Mouse (Mus musculus) heart, embryonic 11.5 days (tissue): ENCODE results near the gene Sos1. TPM values are rescaled to one million over a fixed set of nuclear protein-coding genes. Genes with fewer than 3 reads are reported as not detected.

Experiments used
- ATAC-seq: fragments of 200-750 bp; cut with Nextera tagmentation; replicated peaks from 2 replicates; pipeline ENCODE4 v1.8.0; 2017; ENCODE audit warnings: moderate library complexity; ENCODE audit not compliant: insufficient number of reproducible peaks, low FRiP score, low TSS enrichment
- H3K27ac ChIP-seq: fragments of 300-500 bp; sonication (generic); 2 replicates; pipeline ENCODE4 v1.5.1; 2014; ENCODE audit warnings: mild to moderate bottlenecking, low read depth, low read length
- H3K27me3 ChIP-seq: fragments of 300-500 bp; sonication (generic); 2 replicates; pipeline ENCODE4 v1.6.1; 2014; ENCODE audit warnings: mild to moderate bottlenecking, low read length, mixed read lengths; ENCODE audit not compliant: control insufficient read depth, insufficient read depth
- H3K36me3 ChIP-seq: fragments of 300-500 bp; sonication (generic); 2 replicates; pipeline ENCODE4 v1.6.1; 2014; ENCODE audit warnings: mild to moderate bottlenecking, low read length, moderate library complexity, mixed read lengths; ENCODE audit not compliant: control insufficient read depth, insufficient read depth
- H3K4me1 ChIP-seq: fragments of 300-500 bp; sonication (generic); 2 replicates; pipeline ENCODE4 v1.6.1; 2014; ENCODE audit warnings: low read length; ENCODE audit not compliant: control insufficient read depth, insufficient read depth
- H3K4me2 ChIP-seq: fragments of 300-500 bp; sonication (generic); 2 replicates; pipeline ENCODE4 v1.6.1; 2014; ENCODE audit warnings: mild to moderate bottlenecking, moderate library complexity
- H3K4me3 ChIP-seq: fragments of 300-500 bp; sonication (generic); 2 replicates; pipeline ENCODE4 v1.5.1; 2014; ENCODE audit warnings: low read depth, low read length
- H3K9ac ChIP-seq: fragments of 300-500 bp; sonication (generic); 2 replicates; pipeline ENCODE4 v1.6.1; 2014; ENCODE audit warnings: mild to moderate bottlenecking, low read depth, low read length, moderate library complexity
- H3K9me3 ChIP-seq: fragments of 300-500 bp; sonication (generic); replicated peaks from 2 replicates; pipeline ENCODE4 v1.6.1; 2016; ENCODE audit warnings: low read length; ENCODE audit not compliant: control insufficient read depth
- WGBS: fragments of 180-500 bp; shearing (Covaris S2); extraction: QIAGEN DNeasy Blood & Tissue Kit; methylation state at CpG from one replicate; pipeline ENCODE4 v1.1.7; 2014; ENCODE audit not compliant: insufficient replicate concordance; 5-methylcytosine and 5-hydroxymethylcytosine counted together
- polyA plus RNA-seq: library from polyadenylated mRNA; unstranded; fragments of >200 nt; fragmentation: Nextera tagmentation; extraction: Ambion mirVana; gene quantifications from 2 replicates; pipeline ENCODE4 v1.2.1, GENCODE M21; 2014

The Sos1 gene
- polyA plus RNA-seq, 1 experiment from 2014 or later = 5.5 TPM

- no peaks in the 10 kb centered on the region for H3K27me3 ChIP-seq
- no peak overlapping the region for H3K4me2 ChIP-seq
- H3K9ac ChIP-seq = no peak overlapping the region
- 0 out of 2 replicates have a peak overlapping the region, but pooled peaks have one; percentile 17 for H3K27ac ChIP-seq
- H3K9me3 ChIP-seq = no peaks in the 10 kb centered on the region
- no peak for ATAC-seq
- peaks cover 7% of the 10 kb centered on the region for H3K4me1 ChIP-seq
- H3K36me3 ChIP-seq = no peaks in the 10 kb centered on the region
- 64% methylated on average over 5 of the region's 5 CpGs for WGBS
- no peak overlapping the region for H3K4me3 ChIP-seq
Observed at GRCm38 (mm10) chr17:80460258-80460657, 20.0 kb downstream of the Sos1 start.

DNA sequence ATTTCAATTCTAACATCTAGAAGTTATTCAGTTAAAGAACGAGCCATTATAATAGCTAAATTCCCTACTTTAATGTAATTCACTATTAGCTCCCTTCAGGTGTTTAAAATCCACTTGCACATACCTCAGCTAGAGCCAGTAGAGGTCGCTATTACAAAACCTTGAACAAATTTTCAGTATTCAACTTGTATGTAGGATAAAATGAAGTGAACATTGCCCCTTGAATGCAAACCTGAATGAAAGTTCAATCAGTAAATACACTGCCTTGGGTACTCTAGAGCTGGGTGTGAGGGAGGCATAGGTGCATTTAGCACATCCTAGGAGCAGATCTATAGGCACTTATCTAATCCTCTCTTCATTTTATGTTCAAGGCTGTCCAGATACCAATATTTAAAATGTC is 24.6 kb downstream of the Sos1 start:
- H3K4me1 ChIP-seq = peaks cover 7% of the 10 kb centered on the region; the same call in 1 of the 2 replicates
- no peak for ATAC-seq
- no peaks in the 10 kb centered on the region for H3K9me3 ChIP-seq
- no peak overlapping the region for H3K4me2 ChIP-seq
- H3K36me3 ChIP-seq = no peaks in the 10 kb centered on the region
- WGBS = 35% methylated on average over 2 of the region's 2 CpGs
- no peak overlapping the region for H3K4me3 ChIP-seq
- no peak overlapping the region for H3K27ac ChIP-seq
- no peaks in the 10 kb centered on the region for H3K27me3 ChIP-seq
- no peak overlapping the region for H3K9ac ChIP-seq

GRCm38 (mm10) chr17:80450426-80451030 is 29.7 kb downstream of the Sos1 start:
- 52% methylated on average over 3 of the region's 3 CpGs for WGBS
- no peaks in the 10 kb centered on the region for H3K9me3 ChIP-seq

GRCm38 (mm10) chr17:80446470-80446869 is 33.8 kb downstream of the Sos1 start:
- Histone ChIP-seq H3K9me3 (no peaks in the 10 kb centered on the region), H3K36me3 (peaks cover 11% of the 10 kb centered on the region; the same call in 1 of the 2 replicates), H3K4me2 (no peak overlapping the region), H3K4me1 (no peaks in the 10 kb centered on the region), H3K9ac (no peak overlapping the region), H3K4me3 (no peak overlapping the region), H3K27ac (no peak overlapping the region), H3K27me3 (no peaks in the 10 kb centered on the region)
- no peak for ATAC-seq
- WGBS = 80% methylated on average over 5 of the region's 5 CpGs

More at GRCm38 (mm10) chr17:80450426-80451030, 29.7 kb downstream of the Sos1 start:
- no peak overlapping the region for H3K27ac ChIP-seq
- H3K4me3 ChIP-seq = no peak overlapping the region
- no peaks in the 10 kb centered on the region for H3K4me1 ChIP-seq
- no peak overlapping the region for H3K9ac ChIP-seq
- ATAC-seq = no peak
- no peaks in the 10 kb centered on the region for H3K27me3 ChIP-seq
- no peak overlapping the region for H3K4me2 ChIP-seq
- 0 out of 2 replicates have a peak, but pooled peaks cover 3% of the 10 kb centered on the region for H3K36me3 ChIP-seq

DNA sequence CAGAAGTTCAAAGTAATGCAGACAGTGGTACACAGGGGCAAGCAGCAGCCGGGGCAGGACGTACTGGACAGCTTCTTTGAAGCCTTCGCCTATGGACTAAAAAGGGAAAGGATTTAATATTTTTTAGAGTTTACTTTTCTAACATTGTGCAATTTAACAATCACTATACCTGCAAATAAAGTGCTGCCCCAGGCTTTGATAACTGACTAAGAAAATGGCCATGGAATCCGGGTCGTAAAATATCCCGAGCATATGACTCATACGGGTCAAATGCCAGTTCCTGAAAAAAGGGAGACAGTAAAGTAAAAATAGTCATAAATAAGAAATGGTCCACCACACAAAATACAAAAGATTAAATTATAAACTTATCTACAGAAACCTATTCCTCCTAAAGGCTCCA is 34.8 kb downstream of the Sos1 start:
- Histone ChIP-seq H3K4me1 (no peaks in the 10 kb centered on the region), H3K27ac (no peak overlapping the region), H3K4me2 (no peak overlapping the region), H3K9me3 (no peaks in the 10 kb centered on the region), H3K27me3 (no peaks in the 10 kb centered on the region), H3K4me3 (no peak overlapping the region), H3K36me3 (peaks cover 11% of the 10 kb centered on the region; the same call in 1 of the 2 replicates), H3K9ac (no peak overlapping the region)
- 92% methylated on average over 7 of the region's 7 CpGs for WGBS
- no peak for ATAC-seq

DNA sequence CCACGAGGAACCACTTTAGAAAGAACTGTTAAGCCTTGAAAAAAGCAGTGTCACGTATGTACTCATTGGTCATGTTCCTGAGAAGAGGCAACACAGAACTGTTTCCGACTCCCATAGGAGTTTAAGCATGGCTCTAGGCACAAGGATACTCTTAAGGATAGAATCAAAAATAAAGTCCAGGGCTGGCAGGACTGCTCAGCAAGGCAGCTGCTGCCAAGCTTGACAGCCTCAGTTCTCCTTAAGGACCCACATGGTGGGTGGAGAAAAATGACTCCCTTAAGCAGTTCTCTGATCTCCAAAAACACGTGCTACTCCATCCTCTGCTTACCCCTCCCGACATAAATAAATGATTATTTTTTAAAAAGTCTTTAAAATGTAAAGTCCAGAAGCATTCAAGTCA is 44.6 kb downstream of the Sos1 start:
- WGBS = 78% methylated on average over 5 of the region's 5 CpGs
- Histone ChIP-seq H3K4me3 (no peak overlapping the region), H3K27me3 (no peaks in the 10 kb centered on the region), H3K27ac (no peak overlapping the region), H3K4me2 (no peak overlapping the region), H3K36me3 (peaks cover 14% of the 10 kb centered on the region), H3K9me3 (no peaks in the 10 kb centered on the region), H3K9ac (no peak overlapping the region), H3K4me1 (no peaks in the 10 kb centered on the region)
- no peak for ATAC-seq

- Histone ChIP-seq H3K4me1 (no peaks in the 10 kb centered on the region), H3K4me3 (no peak overlapping the region), H3K9me3 (no peaks in the 10 kb centered on the region), H3K36me3 (peaks cover 14% of the 10 kb centered on the region), H3K9ac (no peak overlapping the region), H3K4me2 (no peak overlapping the region), H3K27ac (no peak overlapping the region), H3K27me3 (no peaks in the 10 kb centered on the region)
- no peak for ATAC-seq
- WGBS = 70% methylated on average over 3 of the region's 3 CpGs
Observed at GRCm38 (mm10) chr17:80434430-80434829, 45.8 kb downstream of the Sos1 start.

GRCm38 (mm10) chr17:80431997-80432396 is 48.3 kb downstream of the Sos1 start:
- Histone ChIP-seq H3K27ac (no peak overlapping the region), H3K36me3 (peaks cover 9% of the 10 kb centered on the region; the same call in 1 of the 2 replicates), H3K4me3 (no peak overlapping the region), H3K4me2 (no peak overlapping the region), H3K4me1 (no peaks in the 10 kb centered on the region), H3K27me3 (no peaks in the 10 kb centered on the region), H3K9ac (no peak overlapping the region), H3K9me3 (no peaks in the 10 kb centered on the region)
- no peak for ATAC-seq
- 94% methylated on average over 9 of the region's 9 CpGs for WGBS

DNA sequence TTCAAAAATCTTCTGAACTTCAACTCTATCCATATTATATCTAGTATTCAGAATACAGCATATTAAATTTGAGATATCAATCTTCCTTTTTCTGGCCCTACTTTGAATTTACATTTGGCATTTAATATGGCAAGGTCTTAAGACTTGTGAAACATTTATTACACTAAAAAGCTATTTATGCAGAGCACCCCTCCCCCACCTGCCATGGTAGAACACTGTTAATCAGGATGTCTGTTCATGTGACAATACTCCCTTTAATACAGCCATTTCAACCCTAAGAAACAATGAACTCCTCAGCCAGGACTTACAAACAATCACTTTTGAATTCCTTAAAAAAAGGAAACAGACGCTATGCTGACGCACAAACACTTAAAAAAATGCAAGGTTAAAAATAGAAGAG is 52.3 kb downstream of the Sos1 start:
- ATAC-seq = no peak
- Histone ChIP-seq H3K9me3 (no peaks in the 10 kb centered on the region), H3K4me2 (no peak overlapping the region), H3K9ac (no peak overlapping the region), H3K36me3 (peaks cover under 1% of the 10 kb centered on the region), H3K27ac (no peak overlapping the region), H3K4me1 (no peaks in the 10 kb centered on the region), H3K27me3 (no peaks in the 10 kb centered on the region), H3K4me3 (no peak overlapping the region)
- whole genome bisulfite sequencing = 71% methylated on average over 2 of the region's 2 CpGs
